Mouse (Mus musculus): ENCODE results near the gene Nrg3.
"Not testable (repeated sequence)": the region's sequence is repeated elsewhere in the genome, so short reads cannot be mapped to it uniquely, and the experiment has no call there.

Gene Nrg3

DNA sequence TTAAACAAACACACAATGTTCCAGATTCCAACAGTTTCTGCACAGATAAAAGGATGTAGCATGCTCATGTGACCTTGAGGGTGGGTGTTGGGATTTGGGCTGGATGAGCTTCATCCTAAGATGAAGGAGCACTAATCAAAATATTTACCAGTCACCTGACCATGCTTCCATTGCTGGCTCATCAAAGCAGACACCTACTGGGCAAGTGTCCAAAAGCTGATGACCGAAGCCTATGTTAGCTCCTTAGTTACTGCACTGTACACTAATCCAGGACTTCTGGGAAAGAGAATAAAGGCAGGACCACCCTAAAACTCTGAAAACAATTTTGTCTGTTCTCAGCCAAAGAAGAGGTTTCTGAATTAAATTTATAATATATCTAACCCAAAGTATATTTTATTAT is 261.4 kb downstream of the Nrg3 start:
- no peak for DNase-seq (ENCODE audit: low read depth, low spot score)

DNA sequence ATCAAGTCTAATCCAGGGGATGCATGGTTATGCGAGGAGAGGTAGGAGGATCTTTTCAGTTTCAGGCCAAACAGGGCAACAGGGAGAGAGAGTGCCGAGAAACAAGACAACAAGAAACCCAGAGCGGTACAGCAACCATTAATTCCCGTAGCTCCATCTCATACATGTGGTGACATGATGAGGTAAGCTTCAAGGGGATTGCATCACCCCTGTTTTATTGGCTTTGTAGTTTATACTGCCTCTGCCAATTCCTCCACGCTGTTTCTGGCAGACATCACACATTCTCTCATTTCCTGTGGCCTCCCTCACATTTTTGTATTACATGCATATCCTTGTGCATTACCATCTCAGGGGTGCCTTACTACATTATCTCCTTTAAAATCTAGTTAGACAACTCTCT is 280.9 kb downstream of the Nrg3 start:
- DNase-seq (ENCODE audit: low read depth, low spot score) = no peak

DNA sequence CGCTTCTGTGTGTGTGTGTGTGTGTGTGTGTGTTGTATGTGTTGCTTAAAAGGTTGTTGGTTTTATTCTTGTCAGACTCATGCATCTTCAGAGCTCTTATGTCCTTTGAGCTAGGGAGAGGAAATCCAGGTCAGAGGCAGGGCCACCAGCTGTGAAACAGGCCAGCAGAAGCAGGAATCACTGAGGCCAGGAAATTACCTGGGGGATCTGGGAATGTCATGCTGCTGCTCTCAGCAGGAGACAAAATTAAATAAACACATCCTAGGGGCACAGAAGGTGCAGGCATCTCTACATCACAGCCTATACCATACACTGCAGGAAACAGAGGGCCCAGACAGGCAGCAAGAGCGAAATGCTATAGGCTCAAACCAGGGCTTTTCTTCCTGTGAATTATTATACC is 299.2 kb downstream of the Nrg3 start:
- peak; percentile 19 for DNase-seq (ENCODE audit: low read depth, low spot score)

DNA sequence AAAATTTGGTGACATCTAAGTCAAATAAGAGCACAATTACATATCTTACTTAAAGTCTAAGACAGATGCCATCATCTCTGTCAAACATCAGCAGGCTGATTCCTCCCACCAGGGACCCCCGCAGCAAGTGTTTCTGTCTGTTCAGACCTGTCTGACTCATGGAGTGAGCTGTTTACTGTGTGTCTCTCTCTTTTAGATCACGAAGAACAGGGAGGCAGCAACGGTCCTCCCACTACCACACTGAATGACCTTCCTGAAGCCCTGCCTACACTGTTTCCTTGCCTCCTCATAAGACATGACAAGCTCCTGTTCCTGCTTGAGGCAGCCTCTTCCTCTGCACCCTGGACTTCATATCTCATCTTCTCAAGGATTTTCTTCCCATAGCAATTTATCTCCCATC is 312.7 kb downstream of the Nrg3 start:
- DNase-seq (ENCODE audit: low read depth, low spot score) = no peak

DNA sequence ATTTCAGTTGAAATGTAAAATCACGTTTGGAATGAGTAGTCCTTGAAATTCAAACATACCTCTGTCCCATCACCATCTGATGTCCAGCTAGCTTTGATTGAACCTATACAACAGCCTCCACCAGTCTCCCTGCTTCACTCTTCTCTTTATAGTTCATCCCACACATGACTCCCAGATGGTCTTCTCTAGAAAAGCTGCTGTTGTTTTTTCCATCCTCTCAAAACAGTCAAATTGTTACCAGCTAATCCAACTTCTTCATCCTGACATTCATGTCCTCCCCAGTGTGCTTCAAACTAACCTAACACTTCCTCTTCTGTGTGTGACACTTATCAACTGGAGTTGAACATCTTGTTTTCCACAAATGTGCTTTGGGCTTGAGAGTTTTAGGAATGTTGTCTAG is 317.4 kb downstream of the Nrg3 start:
- no peak for DNase-seq (ENCODE audit: low read depth, low spot score)

DNA sequence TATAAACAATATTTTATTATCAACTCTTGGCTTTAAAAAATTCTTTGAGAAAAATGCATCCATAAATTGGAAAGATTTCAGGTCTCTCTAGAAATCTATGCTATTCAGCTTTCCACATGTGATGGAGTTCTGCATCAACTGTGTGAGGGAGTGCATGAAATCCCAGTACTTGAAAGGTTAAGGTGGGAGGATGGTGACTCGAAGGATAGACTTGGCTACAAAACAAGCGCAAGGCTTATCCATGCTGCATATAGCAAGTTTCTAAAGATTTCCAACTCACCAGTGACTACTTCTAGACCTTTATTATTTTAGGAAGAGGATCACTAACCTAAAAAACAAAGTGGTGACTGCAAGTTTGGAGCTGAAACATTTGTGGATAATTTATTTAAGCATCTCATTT is 343.1 kb downstream of the Nrg3 start:
- no peak for DNase-seq (ENCODE audit: low read depth, low spot score)

DNA sequence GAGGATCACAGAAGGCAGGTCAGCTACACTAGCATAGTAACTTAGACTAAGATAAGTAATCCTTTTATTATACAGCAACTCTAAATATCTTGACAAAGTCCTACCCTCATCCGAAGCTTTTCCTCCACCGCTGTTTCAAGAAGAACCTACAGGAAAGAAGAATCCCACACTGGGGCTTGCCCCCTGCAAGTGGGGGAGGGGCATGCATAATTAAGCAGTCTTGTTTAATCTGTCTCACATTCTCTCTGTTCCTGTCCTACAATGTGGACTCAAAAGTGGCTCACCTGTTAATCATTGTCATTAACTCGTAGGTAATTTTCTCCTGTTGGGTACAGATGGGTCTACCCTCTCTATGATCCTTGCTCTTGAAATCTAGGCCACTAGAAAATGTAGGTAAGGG is 354.9 kb downstream of the Nrg3 start:
- DNase-seq (ENCODE audit: low read depth, low spot score) = no peak

DNA sequence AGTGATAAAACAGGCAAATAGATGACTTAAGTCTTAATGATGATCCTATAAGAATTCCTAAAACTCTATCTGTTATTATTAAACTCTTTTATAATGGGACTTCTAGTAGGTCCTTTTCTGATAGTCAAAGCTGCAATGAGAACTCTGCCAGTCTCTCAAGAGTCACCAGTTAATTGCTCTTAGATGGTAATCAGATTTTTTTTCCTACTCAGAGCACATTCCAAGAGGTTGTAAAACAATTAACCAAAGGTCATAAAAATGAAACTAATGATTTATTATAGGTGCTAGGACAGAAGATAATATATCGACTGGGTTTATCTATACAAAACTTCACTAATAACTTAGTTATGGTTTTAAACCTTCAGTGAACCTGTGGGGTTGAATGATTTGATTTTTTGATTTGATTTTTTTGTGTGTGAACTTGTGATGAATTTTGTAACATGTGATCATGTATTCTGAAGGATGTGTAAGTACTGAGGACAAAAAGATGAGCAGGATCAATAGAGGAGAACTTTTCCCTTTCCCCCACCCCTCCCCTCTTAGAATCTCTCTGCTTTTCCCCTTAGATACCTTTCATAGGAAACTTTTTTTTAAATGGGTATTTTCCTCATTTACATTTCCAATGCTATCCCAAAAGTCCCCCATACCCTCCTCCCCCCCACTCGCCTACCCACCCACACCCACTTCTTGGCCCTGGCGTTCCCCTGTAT is 356.2 kb downstream of the Nrg3 start:
- not testable (repeated sequence) for DNase-seq (ENCODE audit: low read depth, low spot score)

DNA sequence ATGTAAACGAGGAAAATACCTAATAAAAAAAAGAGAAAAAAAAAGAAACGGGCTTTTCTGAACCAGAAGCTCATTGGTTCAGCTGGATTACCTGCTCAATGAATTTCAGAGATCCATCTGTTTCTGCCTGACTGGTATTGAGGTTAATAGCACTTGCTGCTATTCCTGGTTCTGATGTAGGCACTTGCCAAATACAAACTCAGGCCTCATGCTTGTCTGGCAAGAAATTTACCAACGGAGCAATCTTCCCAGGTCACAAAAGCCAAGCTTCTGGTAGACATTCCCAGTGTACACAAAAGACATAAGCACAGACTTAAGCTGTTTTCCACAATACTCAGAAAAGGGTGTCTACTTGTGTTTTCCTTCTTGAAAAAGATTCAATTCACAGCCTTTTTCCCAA is 363.3 kb downstream of the Nrg3 start:
- DNase-seq (ENCODE audit: low read depth, low spot score) = no peak

DNA sequence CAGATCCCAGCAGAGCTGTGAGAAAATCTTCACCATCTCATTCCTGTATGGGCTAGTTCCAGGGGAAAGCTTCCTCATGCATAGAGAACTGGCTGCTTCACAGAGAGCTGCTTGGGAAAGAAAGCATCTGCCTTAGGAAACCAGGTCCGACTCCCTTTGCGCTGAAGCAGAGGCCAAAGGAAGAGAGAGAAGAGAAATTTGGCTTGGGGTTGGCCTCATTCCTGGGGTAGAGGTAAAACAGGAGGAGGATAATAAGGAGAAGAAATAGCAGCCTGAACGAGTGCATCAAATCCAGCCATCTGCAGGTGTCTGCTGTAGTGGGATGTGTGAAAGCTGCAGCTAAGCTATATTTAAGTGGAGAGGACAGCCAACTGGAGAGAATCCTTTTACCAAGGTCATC is 366.1 kb downstream of the Nrg3 start:
- DNase-seq (ENCODE audit: low read depth, low spot score) = no peak

DNA sequence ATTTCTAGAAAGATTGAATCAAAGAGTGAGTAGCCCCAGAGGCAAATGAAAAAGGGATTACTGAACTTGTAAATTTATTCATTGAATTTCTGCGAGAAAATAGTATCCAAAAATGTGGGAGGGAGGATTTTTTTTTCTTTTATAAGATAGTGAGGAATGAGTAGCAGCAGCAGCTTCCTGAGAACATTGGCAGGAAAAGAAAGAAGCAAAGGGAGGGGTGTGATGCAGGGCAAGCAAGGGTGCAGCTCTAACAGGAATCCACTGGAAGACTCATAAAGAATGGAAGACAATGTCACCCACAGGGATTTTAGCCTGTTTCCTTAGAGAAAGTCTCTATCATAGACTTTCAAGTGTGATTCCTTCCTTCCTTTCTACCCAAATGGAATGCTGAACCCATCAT is 377.7 kb downstream of the Nrg3 start:
- DNase-seq (ENCODE audit: low read depth, low spot score) = no peak

DNA sequence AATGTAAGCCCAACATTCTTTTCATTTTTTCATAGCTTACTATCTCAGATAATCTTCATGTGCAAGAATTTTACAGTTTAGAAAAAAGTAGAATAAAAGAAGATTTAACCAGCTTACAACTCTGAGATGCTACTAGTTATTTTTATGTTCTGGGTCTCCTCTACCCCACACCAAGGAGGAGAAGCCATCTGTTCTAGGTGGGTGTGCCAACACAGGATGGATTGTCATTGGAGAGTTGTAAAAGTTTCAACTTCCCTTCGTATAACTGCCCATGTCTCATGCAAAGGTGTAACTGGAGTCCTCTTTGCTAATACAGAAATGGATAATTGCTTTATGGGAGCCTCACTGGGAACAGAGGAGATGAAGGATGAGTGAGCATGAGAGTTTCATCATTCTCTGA is 393.4 kb downstream of the Nrg3 start:
- no peak for DNase-seq (ENCODE audit: low read depth, low spot score)

DNA sequence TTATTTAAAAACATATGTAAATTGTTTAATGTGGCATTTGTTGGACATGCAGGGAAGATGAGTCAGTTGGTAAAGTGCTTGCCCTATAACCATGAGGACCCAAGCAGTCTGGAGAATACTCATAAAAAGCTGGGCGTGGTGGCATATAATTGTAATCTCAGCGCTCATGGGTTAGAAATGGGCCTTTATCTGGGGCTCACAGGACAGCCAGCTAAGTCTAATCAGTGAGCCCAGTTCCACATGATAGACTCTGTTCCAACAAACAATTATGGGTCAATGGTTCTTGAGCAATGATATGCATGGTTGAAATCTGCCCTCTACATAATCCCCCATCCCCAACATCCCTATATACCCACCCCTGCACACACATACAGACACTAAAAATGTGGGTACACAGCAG is 421.3 kb downstream of the Nrg3 start:
- no peak for DNase-seq (ENCODE audit: low read depth, low spot score)

DNA sequence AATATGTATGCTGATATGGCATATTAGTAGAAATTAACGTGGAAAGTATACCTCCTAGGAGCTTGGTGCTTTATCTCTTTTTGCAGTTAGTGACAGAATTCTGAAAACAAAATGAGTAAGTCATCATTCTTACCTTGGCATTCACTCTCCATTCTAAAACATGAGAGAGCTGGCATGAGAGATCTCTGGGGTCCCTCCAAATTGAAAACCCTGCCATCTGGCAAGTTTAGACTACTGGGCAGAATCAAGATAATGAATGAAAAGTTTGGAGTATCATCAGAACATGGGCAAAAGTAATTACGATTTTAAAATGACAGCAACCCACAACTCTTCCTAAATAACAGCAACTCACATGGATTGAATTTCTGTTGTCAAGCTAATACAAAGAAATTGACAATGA is 423.9 kb downstream of the Nrg3 start:
- no peak for DNase-seq (ENCODE audit: low read depth, low spot score)

DNA sequence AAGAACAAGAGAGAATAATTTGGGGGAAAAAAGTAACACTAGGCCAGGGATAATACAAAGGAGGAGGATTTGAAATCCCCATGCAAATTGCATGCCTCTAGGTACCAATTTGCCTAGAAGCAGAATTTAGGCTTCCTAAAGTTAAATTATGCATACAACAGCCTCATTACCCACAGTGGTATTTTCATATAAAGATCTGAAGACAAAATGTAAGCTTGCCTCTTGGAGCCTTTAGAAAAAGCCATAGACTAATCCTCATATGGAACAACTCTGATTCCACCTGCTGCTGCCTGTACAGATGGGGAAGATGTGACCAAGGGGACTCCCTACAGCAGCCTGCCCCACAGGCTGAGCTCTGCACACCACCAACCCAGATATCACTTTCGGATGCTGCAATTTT is 428.6 kb downstream of the Nrg3 start:
- DNase-seq (ENCODE audit: low read depth, low spot score) = no peak

DNA sequence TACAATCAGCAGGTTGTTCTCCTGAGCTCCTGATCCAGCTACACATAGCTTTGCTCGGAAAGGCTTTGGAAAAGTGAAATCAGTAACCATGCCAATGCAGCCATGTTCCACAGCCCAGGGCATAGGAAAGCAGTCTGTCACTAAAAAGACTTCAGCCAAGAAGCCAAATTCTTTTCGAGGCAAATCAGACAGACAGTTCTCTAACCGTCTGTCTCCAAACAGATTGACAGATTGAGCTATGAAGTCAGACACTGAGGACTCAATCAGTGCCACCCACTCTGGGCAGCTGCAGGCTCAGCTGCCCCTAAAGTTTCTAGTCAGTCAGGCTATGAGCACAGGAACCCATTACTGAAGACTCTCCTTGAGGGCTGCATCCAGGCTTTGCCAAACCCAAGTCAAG is 429.1 kb downstream of the Nrg3 start:
- DNase-seq (ENCODE audit: low read depth, low spot score) = no peak

DNA sequence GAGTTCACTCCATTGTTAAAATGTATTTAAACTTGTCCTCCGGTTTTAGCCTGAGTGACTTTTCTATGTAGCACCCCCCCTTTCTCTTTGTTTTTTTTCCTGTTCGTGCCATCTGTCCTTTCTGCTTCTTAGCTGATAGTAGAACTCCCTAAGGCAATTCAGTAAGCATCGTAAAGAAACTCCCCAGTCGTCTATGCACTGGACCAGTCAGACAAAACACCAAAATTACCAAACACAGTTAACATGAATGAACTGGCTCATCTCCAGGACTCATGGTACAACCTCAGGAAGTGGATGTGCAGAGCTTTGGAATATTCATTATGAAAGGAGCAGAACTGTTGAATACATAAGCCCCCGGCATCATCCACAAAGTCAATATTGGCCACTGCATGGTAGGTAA is 429.5 kb downstream of the Nrg3 start:
- DNase-seq (ENCODE audit: low read depth, low spot score) = no peak

DNA sequence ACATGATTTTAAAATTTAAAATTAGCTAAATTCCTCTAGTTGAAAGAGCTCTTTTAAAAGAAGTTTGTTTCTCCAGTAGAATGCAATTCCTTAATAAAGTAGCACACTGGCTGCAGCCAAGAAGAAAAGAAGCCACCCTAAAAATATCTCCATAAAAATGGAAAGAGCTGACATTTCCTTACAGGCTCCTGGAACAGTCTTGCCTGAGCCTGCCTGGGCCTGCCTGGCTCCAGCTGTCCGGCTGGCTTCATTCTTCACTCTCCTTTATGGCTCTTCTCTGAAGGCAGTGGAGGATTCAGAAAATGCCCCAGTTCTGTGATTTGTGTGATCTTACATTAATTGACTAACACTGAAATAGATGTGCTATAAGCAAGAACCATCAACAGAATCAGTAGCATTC is 433.8 kb downstream of the Nrg3 start:
- DNase-seq (ENCODE audit: low read depth, low spot score) = no peak

DNA sequence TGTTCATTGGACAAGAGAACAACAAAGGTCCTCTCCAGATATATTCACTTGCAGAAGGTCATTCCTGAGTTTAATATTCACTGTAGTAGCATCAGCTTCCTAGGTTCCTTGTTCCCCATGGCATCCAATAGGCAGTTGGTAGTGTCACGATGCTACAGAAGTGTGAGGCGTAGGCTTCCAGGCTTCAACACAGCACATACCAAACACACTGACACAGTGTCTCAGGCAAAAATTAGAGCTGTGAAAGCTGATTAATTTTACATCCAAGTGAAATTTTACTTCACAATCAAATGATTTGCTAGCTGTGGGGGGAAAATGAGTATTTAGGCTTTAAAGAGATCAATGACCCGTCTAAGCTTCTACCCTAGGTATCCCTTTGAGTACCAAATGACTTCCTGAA is 438.4 kb downstream of the Nrg3 start:
- DNase-seq (ENCODE audit: low read depth, low spot score) = no peak

DNA sequence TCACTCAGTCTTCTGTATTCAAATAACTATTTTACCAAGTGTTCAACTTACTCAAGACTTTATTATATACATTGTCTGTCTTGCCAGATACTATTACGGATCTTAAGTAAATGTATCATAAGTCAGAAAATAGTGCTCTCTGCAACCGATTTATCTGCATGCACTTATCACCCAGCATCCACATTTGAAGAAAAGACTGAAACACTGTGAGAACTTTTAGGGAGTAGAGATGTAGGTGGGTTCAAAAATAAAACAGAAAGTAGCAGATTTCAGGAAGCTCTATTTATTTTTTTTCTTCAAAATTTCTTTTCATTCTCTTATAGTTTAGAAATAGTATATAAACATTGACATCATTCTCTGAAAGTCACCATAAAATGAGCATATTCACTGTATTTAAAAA is 449.8 kb downstream of the Nrg3 start:
- DNase-seq (ENCODE audit: low read depth, low spot score) = no peak

DNA sequence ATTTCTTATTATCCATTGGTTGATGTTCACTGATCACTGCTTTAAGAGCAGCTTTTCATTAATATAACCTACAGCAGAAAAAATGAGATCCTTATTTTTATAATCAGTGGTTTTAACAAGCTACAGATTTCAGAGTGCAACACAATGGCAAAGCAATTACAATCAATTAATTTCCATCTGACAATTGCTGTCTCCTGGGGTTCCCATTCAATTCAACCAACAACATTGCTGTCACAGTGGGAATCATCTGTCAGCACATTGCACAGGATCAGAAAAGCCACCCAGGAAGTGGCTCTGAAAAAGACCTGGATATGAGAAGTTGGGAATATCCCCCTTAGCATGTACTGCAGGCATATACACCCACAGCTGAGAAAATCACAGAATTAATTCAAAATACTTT is 458.8 kb downstream of the Nrg3 start:
- DNase-seq (ENCODE audit: low read depth, low spot score) = no peak

DNA sequence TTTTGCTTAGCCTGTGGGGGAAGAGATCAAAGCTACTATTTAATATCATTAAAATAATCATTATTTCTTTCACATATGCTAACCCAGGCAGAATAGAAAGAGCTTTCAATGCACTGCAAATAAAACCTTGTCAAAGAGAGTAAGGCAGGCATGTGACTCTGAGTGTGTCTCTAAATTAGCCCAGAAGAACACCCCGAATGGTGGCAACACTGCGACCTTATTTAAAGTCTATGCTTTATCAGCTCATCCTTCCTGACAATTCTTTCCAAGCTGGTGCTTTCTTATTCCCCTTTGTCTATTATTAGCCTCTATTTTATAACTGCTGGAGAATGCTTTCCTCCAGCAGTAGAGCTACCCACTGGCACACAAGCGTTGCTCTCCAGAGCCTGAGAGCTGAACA is 475.0 kb downstream of the Nrg3 start:
- no peak for DNase-seq (ENCODE audit: low read depth, low spot score)

DNA sequence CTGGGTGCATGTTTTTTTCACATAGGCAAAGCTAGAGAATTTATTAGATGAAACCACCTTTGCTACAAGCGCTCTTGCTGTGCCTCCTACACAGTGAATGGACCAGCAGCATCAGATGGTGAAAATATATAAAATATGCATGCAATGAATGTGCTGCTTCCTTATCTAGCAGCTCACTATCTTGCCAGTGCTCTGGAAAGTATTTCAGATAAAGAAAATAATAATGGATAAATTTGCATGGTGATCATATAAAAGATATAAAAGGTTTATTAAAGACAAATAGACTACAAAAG is 480.4 kb downstream of the Nrg3 start:
- no peak for DNase-seq (ENCODE audit: low read depth, low spot score)

DNA sequence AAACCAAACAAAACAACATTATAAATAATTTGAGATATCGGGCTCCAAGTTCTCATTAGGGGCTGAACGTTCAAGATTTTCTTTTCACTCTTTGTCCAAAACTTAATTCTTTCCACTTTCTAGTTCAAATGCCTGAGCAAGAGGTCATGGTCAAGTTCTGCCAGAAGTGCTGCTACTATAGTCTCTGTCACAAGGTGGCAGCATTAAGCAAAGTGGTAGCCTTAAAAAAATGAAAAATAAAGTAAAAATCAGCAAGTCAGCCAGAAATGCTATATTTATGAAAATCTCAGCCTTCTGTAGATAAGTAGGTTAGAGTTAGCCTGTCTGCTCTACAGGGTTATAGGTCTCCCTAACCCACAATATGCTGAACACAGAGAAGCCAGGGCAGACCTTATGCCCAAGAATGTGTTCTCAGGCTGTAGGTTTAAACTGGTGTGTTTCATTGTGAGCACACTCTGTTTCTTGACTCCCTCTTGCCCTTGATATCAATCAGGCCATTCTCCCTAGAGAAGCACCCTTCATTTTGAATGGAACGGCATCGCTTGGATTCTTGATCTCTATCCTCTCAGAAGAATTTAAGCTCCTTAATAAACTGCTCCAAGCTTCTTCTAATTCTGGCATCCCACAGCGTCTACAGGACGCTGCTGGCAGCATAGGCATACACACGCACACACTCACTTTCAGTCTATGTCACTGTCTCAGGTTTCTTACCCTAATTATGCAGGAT is 480.9 kb downstream of the Nrg3 start:
- DNase-seq (ENCODE audit: low read depth, low spot score) = peak; percentile 6
